Mouse (Mus musculus) granulocyte monocyte progenitor cell, adult 5-6 weeks (primary cell): ENCODE measurements at regions not wholly inside any gene's neighbourhood (a gene's known extent, or its start where the extent isn't known, plus 50 kb on each side); places are given as distances from the start of the nearest gene placed in this dataset.

Source experiments
- ATAC-seq: replicated peaks from 2 replicates; pipeline ENCODE4 v1.8.0; 2016; ENCODE audit warnings: mild to moderate bottlenecking, moderate TSS enrichment, inconsistent platforms; ENCODE audit not compliant: poor library complexity, severe bottlenecking

DNA sequence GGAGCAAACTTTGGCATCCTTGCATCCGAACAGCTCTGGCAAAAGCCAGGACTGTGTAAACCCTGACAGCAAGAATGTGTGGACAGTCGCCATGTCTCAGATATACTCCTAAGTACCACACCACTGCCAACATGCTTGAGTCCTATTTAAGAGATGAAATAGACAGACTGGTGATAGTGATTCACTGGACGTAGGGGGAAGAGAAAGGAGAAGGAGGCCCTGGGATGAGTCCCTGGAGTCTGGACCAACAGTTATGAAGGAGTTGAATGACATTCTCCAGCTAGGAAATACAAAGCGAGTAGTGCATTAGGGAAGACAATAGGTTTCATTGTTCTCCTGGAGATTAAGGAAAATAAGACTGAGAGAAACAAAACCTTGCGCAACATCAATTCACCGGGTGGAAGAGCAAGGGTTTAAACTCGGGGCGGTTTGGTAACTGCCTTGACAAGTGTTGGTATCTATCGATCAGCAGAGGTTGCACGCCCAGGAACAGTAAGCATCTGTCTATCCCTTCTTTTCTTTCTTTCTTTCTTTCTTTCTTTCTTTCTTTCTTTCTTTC lies 54.3 kb upstream of the Nrbf2 start:
- no peak for ATAC-seq

DNA sequence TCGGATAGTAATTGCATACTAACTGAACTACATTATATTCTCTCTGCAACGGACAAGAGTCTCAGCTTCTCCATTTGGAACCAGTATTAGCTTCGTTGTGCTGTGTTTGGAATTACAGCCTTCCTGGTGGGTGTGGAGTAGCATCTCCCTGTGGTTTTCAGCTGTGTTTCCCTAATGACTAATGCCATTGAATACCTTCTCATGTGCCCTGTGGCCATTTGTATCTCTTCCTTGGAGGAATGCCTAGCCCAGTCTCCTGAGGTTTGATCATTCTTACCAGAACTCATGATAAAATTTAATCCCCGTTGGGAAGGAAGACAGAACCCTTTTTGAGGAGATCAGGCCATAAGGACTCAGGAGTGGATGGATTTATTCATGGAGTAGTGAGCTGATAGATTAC lies 59.6 kb upstream of the Nrbf2 start:
- no peak for ATAC-seq

DNA sequence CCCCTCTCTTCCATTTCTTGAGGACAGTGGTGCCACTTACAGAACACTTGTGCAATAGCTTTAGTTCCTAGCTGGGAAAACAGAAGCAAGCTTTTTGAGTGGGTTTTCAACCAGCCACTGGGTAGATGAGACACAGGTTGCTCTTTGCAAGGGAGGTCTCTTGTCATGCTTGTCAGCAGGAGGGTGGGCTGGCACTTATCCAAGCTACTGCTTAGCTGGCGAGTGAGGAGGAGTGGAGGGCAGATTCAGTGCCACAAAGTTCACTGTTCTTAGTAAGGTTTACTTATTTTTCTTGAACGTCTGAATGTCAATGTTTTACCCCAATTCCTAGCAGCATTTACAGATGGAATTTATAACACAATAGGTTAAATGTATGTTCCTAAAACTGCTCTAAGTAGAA lies 65.9 kb upstream of the Nrbf2 start:
- ATAC-seq, result peak; percentile 33; the same call in 1 of the 2 replicates

DNA sequence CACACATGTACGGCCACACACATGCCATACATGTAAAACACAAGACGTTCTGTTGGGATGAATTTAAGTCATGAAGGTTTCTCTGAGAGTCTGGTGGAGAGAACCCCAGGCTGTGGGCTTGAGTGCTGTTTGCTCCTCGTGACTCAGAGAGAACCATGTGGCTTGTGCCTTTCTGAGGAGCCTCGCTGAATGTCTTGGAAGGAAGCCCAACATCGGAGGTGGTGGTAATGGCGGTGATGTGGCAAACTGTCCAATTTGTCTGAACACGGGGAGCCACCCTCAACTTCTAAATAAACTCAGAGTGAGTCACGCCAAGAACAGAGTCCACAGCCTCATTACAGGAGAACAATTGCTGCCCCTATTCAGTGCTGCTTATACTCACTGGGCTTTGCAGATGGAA lies 75.7 kb upstream of the Nrbf2 start:
- ATAC-seq, result no peak

DNA sequence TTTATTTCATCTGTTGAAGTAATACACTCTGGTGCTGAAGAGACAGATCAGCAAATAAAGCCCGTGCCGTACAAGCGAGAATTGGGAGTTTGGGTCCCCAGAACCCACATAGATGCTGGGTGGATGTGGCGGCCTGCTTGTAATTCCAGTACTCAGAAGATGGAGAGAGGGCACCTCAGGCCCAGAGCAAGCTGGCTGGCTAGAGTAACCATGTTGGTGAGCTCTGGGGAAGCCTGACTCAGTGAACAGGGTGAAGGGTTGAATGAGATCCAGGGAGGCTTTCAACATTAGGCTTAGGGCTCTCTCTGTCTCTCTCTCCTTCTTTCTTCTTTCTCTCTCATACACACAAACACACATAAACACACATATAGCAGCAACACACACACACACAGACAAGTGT lies 76.2 kb upstream of the Nrbf2 start:
- ATAC-seq, result no peak

DNA sequence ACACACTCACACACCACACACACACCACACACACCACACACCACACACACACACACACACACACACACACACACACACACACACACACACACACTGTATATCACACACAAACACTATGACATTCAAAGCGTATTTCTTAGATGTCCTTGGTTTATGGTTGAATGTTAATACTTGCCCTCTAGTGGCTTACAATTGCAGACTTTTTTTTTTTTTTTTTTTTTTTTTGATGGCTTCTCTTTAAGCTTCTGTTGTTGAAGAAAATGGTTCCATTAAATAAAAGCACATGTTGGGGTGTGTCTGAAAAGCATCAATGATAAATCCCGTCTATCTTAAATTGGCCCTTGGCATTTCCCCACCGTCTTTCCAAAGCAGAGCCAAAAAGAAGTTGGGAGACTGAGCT lies 79.5 kb upstream of the Nrbf2 start:
- ATAC-seq, result no peak

DNA sequence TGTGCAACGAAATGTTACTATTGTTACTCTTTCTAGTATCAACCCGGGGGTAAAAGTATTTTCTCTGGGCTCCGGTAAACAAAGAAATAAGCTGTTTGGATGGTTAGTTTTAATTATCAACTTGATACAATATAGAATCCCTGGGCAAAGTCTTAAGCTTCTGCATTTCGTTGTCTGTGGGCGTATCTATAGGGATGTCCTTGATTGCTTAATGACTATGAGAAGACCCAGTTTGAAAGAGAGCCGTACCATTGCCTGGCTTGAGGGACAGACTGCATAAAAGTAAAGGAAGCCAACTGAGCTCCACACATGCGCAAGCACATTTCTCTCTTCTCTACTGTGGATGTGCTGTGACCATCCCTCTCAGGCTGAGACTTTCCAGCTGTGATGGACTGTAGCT lies 80.1 kb upstream of the Nrbf2 start:
- ATAC-seq, result peak; percentile 84

DNA sequence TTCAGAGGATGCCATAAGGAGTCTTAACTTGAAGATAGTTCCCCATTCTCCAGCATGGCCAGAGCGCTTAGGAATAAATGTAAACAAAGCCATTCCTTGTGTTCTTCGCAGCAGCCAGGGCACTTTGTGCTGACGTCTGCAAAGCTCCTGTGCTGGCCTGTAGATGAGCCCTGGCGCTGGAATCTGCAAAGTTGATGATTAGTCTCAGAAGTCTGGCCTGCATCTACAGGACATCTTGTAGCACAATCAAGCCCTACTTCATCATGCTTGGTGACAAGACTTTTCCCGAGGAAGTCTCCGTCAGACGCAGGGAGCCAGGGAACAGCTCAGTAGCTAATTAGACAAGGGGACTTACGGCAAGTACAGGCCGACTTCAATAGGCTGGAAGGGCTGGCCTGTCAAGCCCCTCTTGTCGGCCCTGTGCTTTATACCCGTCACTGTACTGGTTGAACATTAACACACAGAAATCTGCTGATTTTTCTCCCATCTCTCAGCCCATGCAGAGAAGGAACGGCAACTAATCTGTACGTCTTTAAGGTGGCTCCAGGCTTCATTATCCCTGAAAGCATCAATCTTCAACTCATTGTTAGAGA lies 87.6 kb upstream of the Nrbf2 start:
- no peak for ATAC-seq

DNA sequence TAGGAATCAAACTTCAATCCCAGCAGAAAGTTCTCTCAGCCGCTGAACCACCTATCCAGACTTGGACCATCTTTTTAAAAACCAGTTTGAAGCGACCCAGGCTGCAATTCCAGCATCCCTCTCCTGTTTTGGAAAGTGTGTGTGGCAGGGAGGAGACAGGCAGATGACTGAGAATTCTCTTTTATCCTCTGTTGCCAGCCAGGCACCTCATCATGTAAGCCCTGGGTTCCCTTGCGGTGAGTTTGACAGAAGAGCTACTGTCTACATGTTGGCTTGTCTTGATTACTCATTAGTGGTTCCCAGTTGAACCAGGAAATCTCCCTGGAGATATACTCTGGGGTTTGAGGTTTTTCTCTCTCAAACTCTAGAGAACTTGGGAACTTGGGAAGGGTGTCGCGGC lies 91.5 kb upstream of the Nrbf2 start:
- ATAC-seq, result no peak

DNA sequence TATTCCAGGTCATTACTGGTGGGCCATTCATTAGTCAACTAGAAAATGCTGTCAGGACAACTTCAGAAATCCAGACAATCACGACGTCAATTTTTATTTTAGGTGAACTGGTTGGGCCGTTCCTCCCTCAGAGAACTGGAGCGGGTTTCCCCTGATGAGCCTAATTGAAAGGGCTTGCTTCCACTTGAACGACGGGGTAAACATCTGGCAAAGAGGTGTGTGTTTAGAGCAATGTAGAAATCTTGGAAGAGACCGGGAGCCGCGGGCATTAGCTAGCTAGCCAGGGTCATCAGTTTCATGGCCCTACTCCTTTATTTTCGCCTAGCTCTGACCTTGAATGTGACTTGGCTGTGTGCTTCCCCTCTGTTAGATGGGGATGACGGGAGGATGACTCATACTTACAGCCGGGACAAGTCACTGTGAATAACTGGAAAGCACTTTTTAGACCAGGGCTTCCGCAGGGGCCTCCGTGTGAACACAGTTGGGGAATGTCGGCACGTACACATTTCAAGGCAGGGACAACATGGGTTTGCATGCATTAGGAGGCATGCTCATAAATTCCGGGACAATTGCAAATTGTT lies 92.6 kb upstream of the Nrbf2 start:
- no peak for ATAC-seq

DNA sequence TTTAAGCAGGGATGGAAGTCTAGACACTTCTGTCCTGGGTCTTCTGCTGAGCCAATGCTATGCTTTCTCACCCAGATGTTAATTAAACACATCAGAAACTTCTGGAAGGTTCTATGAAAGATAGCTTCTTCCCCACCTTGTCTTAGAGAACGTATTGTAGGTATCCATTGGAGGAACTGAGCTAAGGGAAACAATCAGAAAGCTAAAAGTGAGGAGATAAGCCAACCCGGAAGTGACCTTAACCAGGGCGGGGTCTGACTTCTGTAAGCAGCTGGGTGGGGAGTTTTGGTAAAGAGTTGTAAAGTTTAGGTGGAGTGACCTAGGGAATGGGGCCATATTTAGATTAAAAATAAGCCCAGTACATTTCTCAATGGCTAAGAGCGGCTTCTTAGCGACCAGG lies 95.1 kb upstream of the Nrbf2 start:
- no peak for ATAC-seq

DNA sequence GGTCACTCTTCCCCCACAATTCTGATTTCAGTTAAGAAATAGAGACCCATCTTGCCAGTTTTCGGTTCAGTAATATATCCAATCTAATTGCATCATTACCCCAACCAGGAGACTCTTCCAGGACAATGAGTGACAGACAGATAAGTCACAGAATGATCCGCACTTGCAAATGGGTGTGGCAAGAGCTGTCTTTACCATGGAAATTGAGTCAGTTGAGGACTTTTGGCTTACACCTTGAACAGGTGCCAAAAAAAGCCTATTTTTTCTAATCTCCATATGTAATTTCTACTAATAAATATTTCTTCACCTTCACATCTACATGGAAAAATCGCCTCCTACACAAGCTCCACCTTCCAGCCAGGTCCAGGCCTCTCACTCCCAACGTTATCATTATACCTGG lies 98.2 kb upstream of the Nrbf2 start:
- ATAC-seq, result no peak

DNA sequence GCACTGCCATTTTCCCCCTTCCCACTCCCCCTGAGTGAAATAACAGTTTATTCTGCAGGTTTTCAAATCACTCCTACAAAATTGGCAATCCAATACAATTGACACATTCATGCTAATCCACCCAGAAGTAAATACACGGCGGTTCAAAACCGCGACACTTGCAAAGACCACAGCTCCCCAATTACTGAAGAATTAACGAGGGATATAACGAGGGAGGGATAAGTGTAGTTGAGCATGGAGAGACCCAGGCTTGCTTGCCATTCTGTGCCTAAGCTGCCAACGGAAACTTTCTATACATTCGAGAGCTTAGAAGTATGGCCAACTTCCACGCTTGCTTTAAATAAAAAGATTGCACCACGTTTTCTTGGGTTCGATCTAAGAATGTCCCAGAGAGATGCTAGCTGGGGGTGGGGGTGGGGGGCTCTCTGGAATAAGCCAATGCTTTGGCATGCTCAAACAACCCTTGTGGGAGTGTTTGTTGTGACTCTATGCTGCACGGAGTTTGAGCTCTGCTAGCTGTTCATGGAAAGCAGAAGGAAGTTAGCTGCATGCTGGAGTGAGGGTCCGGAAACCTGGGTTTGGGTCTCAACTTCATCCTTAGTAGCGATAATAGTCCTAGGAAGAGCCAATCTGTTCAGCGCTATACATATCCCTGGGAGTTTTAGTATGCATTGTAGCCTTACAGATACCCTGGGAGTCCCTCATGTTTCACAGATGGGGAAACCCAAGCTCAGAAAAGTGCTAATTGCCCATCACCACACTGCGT lies 98.9 kb upstream of the Nrbf2 start:
- ATAC-seq, result no peak

DNA sequence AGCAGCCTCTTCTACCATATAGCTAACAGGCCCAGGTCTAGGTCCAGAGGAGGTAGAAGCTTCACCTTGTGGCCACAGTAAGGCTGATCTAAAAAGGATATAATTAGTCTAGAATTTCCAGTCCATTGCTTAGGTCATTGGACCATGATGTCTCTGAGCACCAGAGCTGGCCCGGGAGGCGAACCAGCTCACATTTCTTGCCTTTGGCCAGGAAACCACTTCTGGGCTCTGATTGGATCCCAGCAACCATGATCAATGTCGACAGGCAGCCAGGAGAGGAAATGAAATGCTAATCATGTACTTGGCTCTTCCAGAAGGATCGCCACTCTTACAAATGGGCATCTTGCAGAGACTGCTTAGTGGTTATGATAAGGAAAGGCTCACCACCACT lies 99.5 kb upstream of the Nrbf2 start:
- ATAC-seq, result no peak

DNA sequence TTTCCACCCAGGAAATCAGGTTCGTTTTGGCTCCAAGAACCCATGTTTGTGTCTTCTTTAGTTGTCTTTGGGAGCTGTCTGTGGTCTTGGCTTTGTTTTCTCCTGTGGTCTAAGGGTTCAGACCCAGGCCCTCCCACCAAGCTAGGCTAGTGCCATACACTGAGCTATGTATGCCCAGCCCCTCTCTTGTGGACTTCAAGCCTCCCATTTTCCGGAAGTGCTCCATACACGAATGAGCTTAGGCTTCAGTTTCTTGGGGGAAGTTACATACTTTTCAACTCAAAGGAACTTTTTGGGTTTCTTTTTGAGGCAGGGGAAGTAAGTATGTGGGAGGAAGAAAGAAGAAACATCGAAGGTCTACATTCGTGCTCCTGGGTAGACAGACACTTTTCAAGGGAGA lies 100.9 kb upstream of the Nrbf2 start:
- ATAC-seq, result peak; percentile 66

DNA sequence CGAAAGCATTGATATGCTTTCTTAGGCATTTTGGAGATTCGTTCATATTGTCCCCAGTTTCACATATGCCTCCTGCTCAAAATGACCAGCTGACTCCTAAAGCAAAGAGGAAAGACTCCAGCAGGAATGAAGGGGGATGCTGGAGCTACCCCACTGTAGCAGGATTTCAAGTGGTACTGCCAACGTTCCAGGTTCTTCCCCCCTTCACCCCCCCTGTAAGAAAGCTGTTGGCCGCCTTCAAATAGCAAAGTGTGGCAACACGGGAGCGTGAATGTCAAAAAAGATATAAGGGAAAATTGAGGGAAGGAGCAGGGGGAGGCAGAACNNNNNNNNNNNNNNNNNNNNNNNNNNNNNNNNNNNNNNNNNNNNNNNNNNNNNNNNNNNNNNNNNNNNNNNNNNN lies 103.7 kb upstream of the Nrbf2 start:
- ATAC-seq, result 0 out of 2 replicates have a peak, but pooled peaks have one; percentile 29

DNA sequence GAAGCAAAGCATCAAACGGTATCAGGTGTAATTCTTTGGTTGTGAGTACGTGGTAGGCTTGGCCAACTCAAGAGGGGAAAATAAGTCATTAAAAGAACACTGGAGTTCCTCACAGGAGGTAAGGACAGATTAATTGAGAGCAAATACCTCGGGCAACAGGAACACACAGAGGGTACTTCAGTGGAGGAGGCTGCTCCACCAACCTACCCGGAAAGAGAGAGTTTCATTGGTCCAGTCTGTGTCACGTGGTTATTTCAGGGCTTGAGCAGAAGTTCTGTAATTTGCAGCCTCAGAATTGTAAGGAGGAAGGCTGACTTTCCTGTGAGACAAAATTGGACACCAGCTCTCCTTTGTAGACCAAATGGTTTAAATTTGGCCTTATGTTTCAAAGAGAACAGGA lies 115.3 kb upstream of the Nrbf2 start:
- ATAC-seq, result peak; percentile 91

DNA sequence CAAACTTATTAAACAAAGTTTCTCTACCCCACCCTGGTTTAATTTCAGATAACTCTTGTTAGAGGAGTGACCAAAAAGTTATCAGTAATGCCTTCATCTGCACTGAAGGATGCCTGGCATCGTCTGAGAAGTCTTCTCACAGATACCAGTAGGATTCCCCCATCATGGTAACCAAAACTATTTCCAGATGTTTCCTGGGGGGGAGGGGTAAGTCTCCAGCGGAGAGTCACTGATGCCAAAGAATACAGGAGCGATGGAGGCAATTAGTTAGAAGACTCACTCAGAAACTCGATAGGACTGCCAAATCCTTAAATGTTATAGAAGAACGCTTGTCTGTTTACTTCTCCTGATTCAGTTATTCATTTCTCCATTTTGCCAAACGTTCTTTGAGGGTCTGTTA lies 116.3 kb upstream of the Nrbf2 start:
- ATAC-seq, result no peak

DNA sequence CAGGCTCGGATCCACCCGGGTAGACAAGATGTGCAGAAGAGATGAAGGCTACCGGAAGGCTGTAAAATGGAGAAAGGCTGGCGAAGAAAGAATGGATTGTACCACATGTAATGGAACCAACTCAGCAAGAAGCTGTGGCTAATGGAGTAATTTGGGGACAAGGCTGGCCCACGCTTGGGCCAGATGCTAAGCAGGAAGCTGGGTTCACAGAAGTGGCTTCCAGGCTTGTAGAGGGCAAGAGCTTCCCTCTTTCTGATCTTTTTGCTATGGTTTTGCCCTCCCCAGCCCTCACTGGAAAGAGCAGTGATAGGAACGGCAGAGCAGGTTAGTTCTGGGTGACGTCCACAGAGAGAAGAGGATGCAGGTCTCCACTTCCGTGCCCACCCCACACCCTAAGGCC lies 117.7 kb upstream of the Egr2 start:
- peak; percentile 40; the same call in 1 of the 2 replicates for ATAC-seq

DNA sequence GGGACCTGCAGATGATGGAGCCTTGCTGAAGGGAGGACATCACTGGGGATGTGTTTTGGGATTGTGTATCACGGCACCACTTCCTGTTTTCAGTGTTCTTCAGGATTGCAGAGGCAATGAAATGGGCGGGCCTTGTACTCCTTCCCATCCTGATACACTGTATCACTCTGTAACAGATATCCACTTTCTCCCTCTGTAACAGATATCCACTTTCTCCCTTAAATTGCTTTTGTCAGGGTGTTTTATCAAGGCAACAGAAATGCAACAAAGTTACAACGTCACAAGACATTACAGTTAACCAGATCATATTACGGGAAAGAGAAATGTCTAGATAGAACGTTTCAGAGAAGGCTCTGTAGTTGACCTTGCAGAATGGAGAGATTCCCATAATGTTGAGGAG lies 114.5 kb upstream of the Egr2 start:
- no peak for ATAC-seq

DNA sequence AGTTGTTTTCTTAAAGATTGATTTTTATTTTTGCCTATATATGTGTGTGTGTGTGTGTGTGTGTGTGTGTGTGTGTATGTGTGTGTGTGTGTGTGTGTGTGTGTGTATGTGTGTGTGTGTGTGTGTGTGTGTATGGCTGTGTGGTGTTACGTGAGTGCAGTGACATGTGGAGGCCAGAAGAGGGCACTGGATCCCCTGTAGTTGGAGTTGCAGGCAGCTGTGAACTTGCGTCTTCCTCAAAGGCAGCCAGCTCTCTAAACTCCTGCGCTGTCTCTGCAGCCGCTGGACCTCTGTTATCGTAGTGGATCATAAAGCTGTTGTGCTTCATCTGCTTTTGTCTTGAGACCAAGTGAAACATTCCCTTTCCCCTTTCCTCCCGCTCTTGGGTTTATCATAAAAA lies 109.9 kb upstream of the Egr2 start:
- ATAC-seq, result no peak

DNA sequence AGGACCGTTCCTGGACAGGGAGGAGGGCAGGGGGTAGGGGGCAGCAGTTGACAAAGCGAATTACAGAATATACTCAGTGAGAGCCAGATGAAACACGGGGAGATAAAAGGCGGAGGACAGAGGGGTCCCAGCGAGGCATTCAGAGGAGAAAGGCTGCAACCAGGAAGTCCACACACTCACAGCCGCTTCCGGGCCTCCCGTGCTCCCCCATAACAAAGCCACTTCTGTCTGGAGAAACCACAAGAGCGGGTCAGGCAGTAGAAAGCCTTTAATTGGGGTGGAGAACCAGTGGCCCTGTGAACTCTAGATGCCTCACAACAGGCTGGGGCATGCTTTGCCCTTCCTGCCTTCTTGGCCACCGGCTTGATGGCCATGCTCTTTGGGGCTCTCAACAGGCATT lies 108.1 kb upstream of the Egr2 start:
- peak; percentile 75 for ATAC-seq
